Mouse (Mus musculus) stomach, embryonic 14.5 days (tissue): ENCODE measurements around the gene Iqschfp. TPM values are rescaled to one million over a fixed set of nuclear protein-coding genes. Genes with fewer than 3 reads are reported as not detected.

Experiments used
- ATAC-seq: fragments of 200-750 bp; cut with Nextera tagmentation; 2 replicates; pipeline ENCODE4 v1.8.0; 2017; ENCODE audit warnings: low read depth, moderate TSS enrichment; ENCODE audit not compliant: insufficient number of reproducible peaks, insufficient read depth, low FRiP score
- H3K27ac ChIP-seq: fragments of 300-500 bp; sonication (generic); 2 replicates; pipeline ENCODE4 v1.5.1; 2014; ENCODE audit warnings: mild to moderate bottlenecking, low read length, moderate library complexity, mixed read lengths
- H3K27me3 ChIP-seq: fragments of 300-500 bp; sonication (generic); 2 replicates; pipeline ENCODE4 v1.6.1; 2014; ENCODE audit warnings: low read length, control low read depth, mixed read lengths; ENCODE audit not compliant: control insufficient read depth, insufficient read depth
- H3K36me3 ChIP-seq: fragments of 300-500 bp; sonication (generic); 2 replicates; pipeline ENCODE4 v1.6.1; 2014; ENCODE audit warnings: mild to moderate bottlenecking, control low read depth, low read length, moderate library complexity, mixed read lengths; ENCODE audit not compliant: control insufficient read depth, insufficient read depth
- H3K4me1 ChIP-seq: fragments of 300-500 bp; sonication (generic); 2 replicates; pipeline ENCODE4 v1.6.1; 2014; ENCODE audit warnings: low read length, control low read depth, mixed read lengths; ENCODE audit not compliant: control insufficient read depth, insufficient read depth
- H3K4me2 ChIP-seq: fragments of 300-500 bp; sonication (generic); replicated peaks from 2 replicates; pipeline ENCODE4 v1.6.1; 2014; ENCODE audit warnings: low read depth, low read length, control low read depth
- H3K4me3 ChIP-seq: fragments of 300-500 bp; sonication (generic); 2 replicates; pipeline ENCODE4 v1.5.1; 2014; ENCODE audit warnings: low read depth, low read length, control low read depth
- H3K9ac ChIP-seq: fragments of 300-500 bp; sonication (generic); replicated peaks from 2 replicates; pipeline ENCODE4 v1.6.1; 2014; ENCODE audit warnings: low read depth, mild to moderate bottlenecking, control low read depth, low read length, moderate library complexity, mixed read lengths
- H3K9me3 ChIP-seq: fragments of 300-500 bp; sonication (generic); 2 replicates; pipeline ENCODE4 v1.6.1; 2016; ENCODE audit warnings: low read depth, low read length, control low read depth; ENCODE audit not compliant: control insufficient read depth
- whole genome bisulfite sequencing: fragments of 180-500 bp; shearing (Covaris S2); extraction: QIAGEN DNeasy Blood & Tissue Kit; methylation state at CpG from one replicate; pipeline ENCODE4 v1.1.7; 2014; 5-methylcytosine and 5-hydroxymethylcytosine counted together
- polyA plus RNA-seq: library from polyadenylated mRNA; unstranded; fragments of >200 nt; fragmentation: Nextera tagmentation; extraction: Ambion mirVana; gene quantifications from 2 replicates; pipeline ENCODE4 v1.2.1, GENCODE M21; 2014

Iqschfp gene
- polyA plus RNA-seq, 1 experiment from 2014 or later, result 0.20 TPM

GRCm38 (mm10) chr3:68495736-68496242, 603.8 kb downstream of the Iqschfp start:
- WGBS, result 1% methylated on average over 9 of the region's 9 CpGs
- Histone ChIP-seq H3K9me3 (no peaks in the 10 kb centered on the region), H3K4me2 (peak overlapping the region; percentile 91), H3K4me1 (peaks cover 14% of the 10 kb centered on the region; the same call in 1 of the 2 replicates), H3K4me3 (peak overlapping the region; percentile 78), H3K9ac (no peak overlapping the region), H3K27ac (peak overlapping the region; percentile 56; the same call in 1 of the 2 replicates), H3K27me3 (no peaks in the 10 kb centered on the region), H3K36me3 (no peaks in the 10 kb centered on the region)
- no peak for ATAC-seq

GRCm38 (mm10) chr3:68496513-68496912, 604.5 kb downstream of the Iqschfp start:
- no peak overlapping the region for H3K9ac ChIP-seq
- no peak overlapping the region for H3K27ac ChIP-seq
- H3K4me1 ChIP-seq, result peaks cover 14% of the 10 kb centered on the region; the same call in 1 of the 2 replicates
- WGBS, result 48% methylated on average over 6 of the region's 6 CpGs
- no peaks in the 10 kb centered on the region for H3K9me3 ChIP-seq
- peak overlapping the region; percentile 91; the same call in 1 of the 2 replicates for H3K4me2 ChIP-seq
- no peaks in the 10 kb centered on the region for H3K36me3 ChIP-seq
- ATAC-seq, result no peak
- no peaks in the 10 kb centered on the region for H3K27me3 ChIP-seq
- H3K4me3 ChIP-seq, result no peak overlapping the region

- 81% methylated on average over 6 of the region's 6 CpGs for WGBS
- H3K9me3 ChIP-seq, result no peaks in the 10 kb centered on the region
- no peak overlapping the region for H3K9ac ChIP-seq
- H3K4me1 ChIP-seq, result peaks cover 10% of the 10 kb centered on the region; the same call in 1 of the 2 replicates
- no peak overlapping the region for H3K4me3 ChIP-seq
- no peaks in the 10 kb centered on the region for H3K36me3 ChIP-seq
- H3K4me2 ChIP-seq, result no peak overlapping the region
- H3K27ac ChIP-seq, result no peak overlapping the region
- no peaks in the 10 kb centered on the region for H3K27me3 ChIP-seq
- no peak for ATAC-seq
These were observed 607.6 kb downstream of the Iqschfp start for GRCm38 (mm10) chr3:68499532-68500152.

- no peaks in the 10 kb centered on the region for H3K9me3 ChIP-seq
- WGBS, result 76% methylated on average over 3 of the region's 3 CpGs
- no peaks in the 10 kb centered on the region for H3K36me3 ChIP-seq
- no peaks in the 10 kb centered on the region for H3K27me3 ChIP-seq
- no peak for ATAC-seq
- H3K4me2 ChIP-seq, result no peak overlapping the region
- H3K4me3 ChIP-seq, result no peak overlapping the region
- H3K27ac ChIP-seq, result no peak overlapping the region
- H3K9ac ChIP-seq, result no peak overlapping the region
- H3K4me1 ChIP-seq, result no peaks in the 10 kb centered on the region; the same call in 1 of the 2 replicates
These were observed 612.8 kb downstream of the Iqschfp start for GRCm38 (mm10) chr3:68504838-68505237.

- Histone ChIP-seq H3K27ac (no peak overlapping the region), H3K27me3 (no peaks in the 10 kb centered on the region), H3K4me3 (no peak overlapping the region), H3K9ac (no peak overlapping the region), H3K4me2 (no peak overlapping the region), H3K9me3 (no peaks in the 10 kb centered on the region), H3K4me1 (no peaks in the 10 kb centered on the region; the same call in 1 of the 2 replicates), H3K36me3 (no peaks in the 10 kb centered on the region)
- WGBS, result 30% methylated on average over 7 of the region's 7 CpGs
- no peak for ATAC-seq
These were observed 614.8 kb downstream of the Iqschfp start for GRCm38 (mm10) chr3:68506769-68507318.

GRCm38 (mm10) chr3:68508629-68509028, 616.6 kb downstream of the Iqschfp start:
- ATAC-seq, result no peak
- Histone ChIP-seq H3K4me2 (no peak overlapping the region), H3K4me3 (no peak overlapping the region), H3K27ac (peak overlapping the region; percentile 48; the same call in 1 of the 2 replicates), H3K27me3 (no peaks in the 10 kb centered on the region), H3K4me1 (peaks cover 3% of the 10 kb centered on the region; the same call in 1 of the 2 replicates), H3K9ac (no peak overlapping the region), H3K36me3 (no peaks in the 10 kb centered on the region), H3K9me3 (no peaks in the 10 kb centered on the region)
- WGBS, result 39% methylated on average over 6 of the region's 6 CpGs

- H3K27ac ChIP-seq, result no peak overlapping the region
- no peak overlapping the region for H3K4me2 ChIP-seq
- H3K9ac ChIP-seq, result no peak overlapping the region
- H3K9me3 ChIP-seq, result no peaks in the 10 kb centered on the region
- H3K27me3 ChIP-seq, result no peaks in the 10 kb centered on the region
- peaks cover 3% of the 10 kb centered on the region; the same call in 1 of the 2 replicates for H3K4me1 ChIP-seq
- H3K4me3 ChIP-seq, result no peak overlapping the region
- WGBS, result 87% methylated on average over 5 of the region's 5 CpGs
- H3K36me3 ChIP-seq, result no peaks in the 10 kb centered on the region
- ATAC-seq, result no peak
These were observed 618.8 kb downstream of the Iqschfp start for GRCm38 (mm10) chr3:68510872-68511271.

- Histone ChIP-seq H3K27ac (no peak overlapping the region), H3K36me3 (no peaks in the 10 kb centered on the region), H3K4me1 (peaks cover 3% of the 10 kb centered on the region; the same call in 1 of the 2 replicates), H3K27me3 (no peaks in the 10 kb centered on the region), H3K9me3 (no peaks in the 10 kb centered on the region), H3K4me2 (no peak overlapping the region), H3K9ac (no peak overlapping the region), H3K4me3 (no peak overlapping the region)
- ATAC-seq, result no peak
- WGBS, result 76% methylated on average over 4 of the region's 4 CpGs
These were observed 619.7 kb downstream of the Iqschfp start for GRCm38 (mm10) chr3:68511744-68512143.
